Mouse (Mus musculus) left cerebral cortex, adult 2 months (tissue): ENCODE results near the gene Eef1akmt3. TPM values are rescaled to one million over a fixed set of nuclear protein-coding genes. Genes with fewer than 3 reads are reported as not detected.

ENCODE experiments used
- DNase-seq, 2 experiments: peaks; one replicate each; pipeline ENCODE4 v3.0.0; 2021 to 2022; ENCODE audit warnings: low spot score in 2 of 2, mixed read lengths in 1 of 2; ENCODE audit errors: extremely low spot score in 1 of 2
- H3K27ac ChIP-seq: fragments of 200-600 bp; 2 replicates; pipeline ENCODE4 v1.8.1; 2022
- H3K4me3 ChIP-seq: fragments of 200-600 bp; 2 replicates; pipeline ENCODE4 v1.8.1; 2022
- CTCF ChIP-seq: fragments of 200-600 bp; IDR thresholded peaks from 2 replicates; pipeline ENCODE4 v1.8.1; 2022; ENCODE audit warnings: antibody characterized with exemption, mild to moderate bottlenecking, moderate library complexity
- intact Hi-C: fragments of 180-260 bp; cut with DNase I; formaldehyde crosslinking; loops from one replicate; pipeline ENCODE4 v1.15.1; 2025
- microRNA-seq, 2 experiments: library from miRNA; unstranded; fragments of <30 nt; microRNA quantifications; one replicate each; pipeline ENCODE4 v1.2.0; 2021
- total RNA-seq, 2 experiments: library from RNA; stranded (reverse); gene quantifications; 2 replicates each; pipeline ENCODE4 v1.2.3; 2021

Gene Eef1akmt3
- total RNA-seq, 2 experiments from 2014 or later: 0.21 TPM; not detected in 1

DNA sequence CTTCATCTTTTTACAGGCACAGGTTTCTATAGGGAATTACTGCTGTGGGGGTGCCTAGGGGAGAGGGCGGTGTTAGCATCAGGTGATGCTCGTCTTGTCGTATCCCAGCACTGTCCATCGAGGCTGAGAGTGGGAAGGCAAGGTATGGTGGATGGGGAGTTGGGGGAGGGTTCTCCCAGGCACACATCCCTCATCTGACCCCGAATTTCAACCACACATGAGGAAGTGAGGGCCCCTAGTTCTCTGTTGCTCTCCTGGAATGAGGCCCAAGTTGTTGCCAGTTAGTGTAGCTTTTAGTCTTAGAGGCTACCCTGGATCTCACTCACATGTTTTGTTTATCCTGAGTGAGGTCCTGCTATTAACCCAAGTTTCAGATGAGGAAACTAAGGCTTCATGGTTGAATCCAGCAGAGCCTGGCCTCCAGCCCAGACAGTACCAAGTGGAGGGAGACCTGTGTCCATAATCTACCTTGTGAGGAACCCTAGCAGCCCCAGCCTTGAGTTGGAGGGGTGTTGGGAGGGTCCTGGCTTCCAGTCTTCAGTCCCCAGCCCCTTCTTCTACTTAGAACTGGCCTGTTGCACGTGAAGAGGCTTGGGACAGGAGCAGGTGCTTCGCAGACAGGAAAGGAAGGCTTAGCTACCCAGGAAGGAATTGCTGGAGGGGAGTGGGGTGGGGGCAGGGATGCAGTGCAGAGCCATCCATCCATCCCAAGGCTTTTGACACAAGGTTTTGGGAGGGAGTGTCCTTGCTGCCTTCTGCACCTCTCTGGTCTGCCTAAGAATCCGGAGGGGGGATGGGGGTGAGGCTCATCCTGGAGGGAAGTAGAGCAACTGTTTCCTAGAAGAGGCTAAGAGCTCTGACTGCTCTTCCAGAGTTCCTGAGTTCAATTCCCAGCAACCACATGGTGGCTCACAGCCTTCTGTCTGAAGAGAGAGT is 53.9 kb downstream of the Eef1akmt3 start:
- intact Hi-C loops: no loop called here
- peak overlapping the region; percentile 68 for H3K27ac ChIP-seq
- H3K4me3 ChIP-seq: peak overlapping the region; percentile 0

DNA sequence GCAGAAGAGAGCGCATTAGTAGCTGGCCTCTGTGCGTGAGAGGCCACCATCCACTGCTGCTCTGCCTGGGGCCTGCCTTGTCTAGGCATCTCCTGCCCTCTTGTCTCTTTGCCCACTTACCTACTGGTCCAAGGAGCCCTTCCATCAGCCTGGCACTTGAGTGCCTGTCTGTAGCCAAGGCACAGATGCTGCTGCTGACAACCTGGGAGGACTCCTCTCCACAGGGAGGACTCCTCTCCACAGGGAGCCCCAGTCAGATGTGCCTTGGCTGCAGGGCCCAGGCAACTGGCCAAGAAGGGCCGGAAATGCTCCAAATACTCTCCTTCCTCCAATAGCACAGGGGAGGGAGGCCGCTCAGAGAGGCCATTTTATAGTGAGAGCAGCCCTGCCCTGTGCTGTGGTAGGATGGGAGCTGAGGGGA is 54.8 kb downstream of the Eef1akmt3 start:
- H3K27ac ChIP-seq: peak overlapping the region; percentile 68
- TF ChIP-seq CTCF: no peak
- peak; percentile 60 to 70 for DNase-seq
- intact Hi-C loops: no loop called here
- 0 out of 2 replicates have a peak overlapping the region, but pooled peaks have one; percentile 0 for H3K4me3 ChIP-seq

More for the DNA sequence above, 53.9 kb downstream of the Eef1akmt3 start:
- no peak for DNase-seq
- no peak for TF ChIP-seq CTCF

DNA sequence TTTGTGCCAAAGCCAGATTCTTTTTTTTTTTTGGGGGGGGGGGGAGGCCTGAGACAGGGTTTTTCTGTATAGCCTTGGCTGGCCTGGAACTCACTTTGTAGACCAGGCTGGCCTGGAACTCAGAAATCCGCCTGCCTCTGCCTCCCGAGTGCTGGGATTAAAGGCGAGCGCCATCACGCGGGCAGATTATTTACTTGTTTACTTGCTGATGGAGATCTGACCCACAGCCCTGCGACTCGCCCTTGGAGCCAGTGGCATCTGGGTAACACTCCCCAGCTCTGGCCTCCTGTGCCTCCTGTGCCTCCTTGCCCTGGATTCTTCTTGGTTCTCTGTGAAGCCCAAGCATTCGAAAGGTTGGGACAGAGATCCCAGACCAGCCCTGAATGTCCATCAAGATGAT is 55.7 kb downstream of the Eef1akmt3 start:
- no peak overlapping the region; the same call in 1 of the 2 replicates for H3K27ac ChIP-seq
- DNase-seq: no peak
- TF ChIP-seq CTCF: no peak
- no peak overlapping the region for H3K4me3 ChIP-seq
- intact Hi-C loops: no loop called here

- DNase-seq: no peak
- Histone ChIP-seq H3K27ac (no peak overlapping the region), H3K4me3 (no peak overlapping the region)
- TF ChIP-seq CTCF: no peak
- intact Hi-C loops: no loop called here
Measured at GRCm38 (mm10) chr10:126985127-126985526, 56.2 kb downstream of the Eef1akmt3 start.

DNA sequence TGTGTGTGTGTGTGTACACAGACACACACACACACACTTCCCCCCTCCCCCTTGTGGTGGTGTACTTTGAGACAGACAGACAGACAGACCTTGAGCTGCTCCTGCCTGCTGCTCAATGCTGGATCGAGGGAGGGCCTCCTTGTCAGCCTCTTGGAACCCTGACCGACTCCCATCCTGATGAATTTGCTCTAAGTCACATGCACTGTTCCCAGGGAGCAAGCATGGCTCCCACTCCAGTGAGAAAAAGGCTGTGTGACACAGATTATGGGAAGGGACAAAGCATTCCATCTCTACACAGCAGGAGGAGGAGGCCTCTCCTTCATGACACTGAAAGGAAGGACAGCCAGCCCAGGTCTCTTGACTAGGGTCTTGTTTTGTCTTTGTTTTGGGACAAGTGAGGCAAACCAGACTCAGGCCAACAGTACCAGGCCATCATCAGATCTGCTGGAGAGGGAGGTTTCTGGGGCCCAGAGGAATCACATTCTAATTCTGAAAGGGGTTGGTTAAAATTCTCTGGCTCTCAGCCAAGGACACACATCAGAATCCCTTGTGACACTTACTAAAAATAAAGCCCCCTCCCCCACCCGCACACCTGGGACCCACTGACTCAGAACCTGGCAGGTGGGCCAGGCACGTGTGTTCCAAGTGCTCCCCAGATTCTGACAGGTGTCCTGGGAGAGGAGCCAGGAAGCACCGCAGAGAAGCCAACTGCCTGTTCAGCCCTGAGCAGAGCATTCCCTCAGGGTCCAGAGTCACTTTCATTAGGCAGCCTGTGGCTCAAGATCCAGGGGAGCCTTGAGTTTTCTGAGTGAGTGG is 56.9 kb downstream of the Eef1akmt3 start:
- peak overlapping the region; percentile 4; the same call in 1 of the 2 replicates for H3K4me3 ChIP-seq
- TF ChIP-seq CTCF: no peak
- H3K27ac ChIP-seq: peak overlapping the region; percentile 24; the same call in 1 of the 2 replicates
- no peak for DNase-seq
- intact Hi-C loops: no loop called here

DNA sequence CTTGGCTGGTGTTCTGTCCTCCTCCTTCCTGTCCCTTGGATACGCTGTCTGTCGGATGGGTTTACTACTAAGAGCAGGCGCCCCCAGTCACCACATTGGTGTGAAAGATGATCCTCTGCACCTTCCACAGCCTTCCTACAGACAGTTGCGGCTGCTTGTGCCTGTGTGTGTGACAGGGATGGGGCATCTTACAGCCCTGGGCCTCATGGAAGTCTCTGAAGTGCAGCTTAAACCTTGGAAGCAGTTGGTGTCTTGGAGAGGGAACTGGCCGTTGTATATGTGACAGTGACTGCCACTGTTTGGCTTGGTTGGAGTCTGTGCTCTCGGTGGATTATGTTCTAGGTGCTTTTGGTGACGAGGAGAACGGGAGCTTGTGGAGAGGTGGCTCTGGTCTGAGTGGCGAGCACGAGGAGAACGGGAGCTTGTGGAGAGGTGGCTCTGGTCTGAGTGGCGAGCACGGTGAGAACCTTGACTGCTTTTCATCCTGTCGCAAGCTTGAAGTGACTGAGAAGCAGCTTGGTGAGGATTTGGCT is 58.1 kb downstream of the Eef1akmt3 start:
- intact Hi-C loops: no loop called here
- TF ChIP-seq CTCF: no peak
- Histone ChIP-seq H3K4me3 (peak overlapping the region; percentile 97), H3K27ac (peak overlapping the region; percentile 0; the same call in 1 of the 2 replicates)
- DNase-seq: no peak

DNA sequence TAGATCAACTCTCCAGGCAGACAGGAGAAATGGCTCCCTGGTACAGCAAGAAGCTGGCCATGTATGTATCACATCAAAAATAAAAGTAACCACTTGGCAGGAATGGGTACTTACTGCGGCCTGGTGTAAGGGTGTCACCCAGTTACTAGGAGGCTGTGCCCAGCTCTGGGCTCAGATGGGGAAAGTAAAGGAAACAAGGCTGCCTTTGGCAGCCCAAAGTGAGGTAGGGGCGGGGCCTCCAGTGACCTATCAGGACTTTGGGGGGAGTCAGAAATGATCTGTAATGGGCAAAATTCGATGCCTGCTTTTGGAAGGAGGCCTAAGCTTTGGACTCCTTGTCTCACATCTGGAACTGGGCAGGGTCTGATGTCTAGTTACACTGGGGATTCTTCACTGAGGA is 59.6 kb downstream of the Eef1akmt3 start:
- Histone ChIP-seq H3K4me3 (peak overlapping the region; percentile 97), H3K27ac (peak overlapping the region; percentile 99; the same call in 1 of the 2 replicates)
- DNase-seq: no peak
- intact Hi-C loops: no loop called here
- no peak for TF ChIP-seq CTCF

Small RNA genes within 50 kb of the gene (microRNA-seq; reads per million reads assigned to microRNA genes)
- gene Mir26a-2 (10.0 to 25.3 reads per million in 2 experiments), gene Mir546 (0 to 0.24 reads per million in 2 experiments)

Other genes starting within 250 kb of the Eef1akmt3 start
- 10 to 100 TPM; 11.7 TPM for gene Atp23, start 140.2 kb downstream of the Eef1akmt3 start, total RNA-seq
- gene Ctdsp2, start 62.8 kb downstream of the Eef1akmt3 start, total RNA-seq: 10 to 100 TPM; 79.4 to 83.8 TPM
- gene Avil, start 40.8 kb downstream of the Eef1akmt3 start, total RNA-seq: under 1 TPM; 0.18 to 0.28 TPM
- 10 to 100 TPM; 30.2 to 30.7 TPM for gene Tsfm, start 10.7 kb downstream of the Eef1akmt3 start, total RNA-seq
- gene Mettl1, start 99 bp downstream of the Eef1akmt3 start, total RNA-seq: 10 to 100 TPM; 10.1 to 12.3 TPM
- under 1 TPM; 0.36 to 0.77 TPM for gene Cyp27b1, start 6.7 kb upstream of the Eef1akmt3 start, total RNA-seq
- gene March9, start 18.7 kb upstream of the Eef1akmt3 start, total RNA-seq: 10 to 100 TPM; 18.1 to 22.5 TPM
- gene Cdk4, start 22.0 kb upstream of the Eef1akmt3 start, total RNA-seq: 10 to 100 TPM; 74.4 to 75.2 TPM
- 10 to 100 TPM; 63.7 to 64.4 TPM for gene Tspan31, start 28.8 kb upstream of the Eef1akmt3 start, total RNA-seq
- 100 to 1,000 TPM; 627 to 694 TPM for gene Agap2, start 33.8 kb upstream of the Eef1akmt3 start, total RNA-seq
- 100 to 1,000 TPM; 109 to 114 TPM for gene Os9, start 79.6 kb upstream of the Eef1akmt3 start, total RNA-seq
- 100 to 1,000 TPM; 122 to 125 TPM for gene B4galnt1, start 123.7 kb upstream of the Eef1akmt3 start, total RNA-seq
- gene Slc26a10, start 139.1 kb upstream of the Eef1akmt3 start, total RNA-seq: 1 to 10 TPM; 3.8 TPM
- 100 to 1,000 TPM; 198 to 208 TPM for gene Arhgef25, start 148.6 kb upstream of the Eef1akmt3 start, total RNA-seq
- gene Dtx3, start 154.2 kb upstream of the Eef1akmt3 start, total RNA-seq: 100 to 1,000 TPM; 207 to 223 TPM
- 100 to 1,000 TPM; 113 to 115 TPM for gene Pip4k2c, start 170.1 kb upstream of the Eef1akmt3 start, total RNA-seq
- gene Kif5a, start 221.8 kb upstream of the Eef1akmt3 start, total RNA-seq: 1,000 to 10,000 TPM; 1,016 to 1,023 TPM
- gene Dctn2, start 224.9 kb upstream of the Eef1akmt3 start, total RNA-seq: 100 to 1,000 TPM; 254 to 259 TPM
- gene Mbd6, start 247.5 kb upstream of the Eef1akmt3 start, total RNA-seq: 10 to 100 TPM; 42.2 to 52.4 TPM